Mouse (Mus musculus) liver, postnatal 0 days (tissue): ENCODE results near the gene Tlk2. TPM values are rescaled to one million over a fixed set of nuclear protein-coding genes. Genes with fewer than 3 reads are reported as not detected.

Source experiments
- ATAC-seq: fragments of 200-750 bp; cut with Nextera tagmentation; 2 replicates; pipeline ENCODE4 v1.8.0; 2017; ENCODE audit warnings: mild to moderate bottlenecking, moderate library complexity
- DNase-seq: peaks from one replicate; pipeline ENCODE4 v3.0.0-alpha.2; 2016
- H3K27ac ChIP-seq: fragments of 300-500 bp; sonication (generic); 2 replicates; pipeline ENCODE4 v1.5.1; 2014; ENCODE audit warnings: antibody characterized with exemption, moderate library complexity, mild to moderate bottlenecking, low read depth
- H3K27me3 ChIP-seq: fragments of 300-500 bp; sonication (generic); 2 replicates; pipeline ENCODE4 v1.6.1; 2014; ENCODE audit warnings: low read length, control low read depth, mixed read lengths; ENCODE audit not compliant: insufficient read depth
- H3K36me3 ChIP-seq: fragments of 300-500 bp; sonication (generic); replicated peaks from 2 replicates; pipeline ENCODE4 v1.6.1; 2014; ENCODE audit warnings: mild to moderate bottlenecking, control low read depth, low read length, moderate library complexity, mixed read lengths; ENCODE audit not compliant: insufficient read depth
- H3K4me1 ChIP-seq: fragments of 300-500 bp; sonication (generic); 2 replicates; pipeline ENCODE4 v1.6.1; 2014; ENCODE audit warnings: antibody characterized with exemption, mild to moderate bottlenecking, control low read depth; ENCODE audit not compliant: insufficient read depth
- H3K4me2 ChIP-seq: fragments of 300-500 bp; sonication (generic); 2 replicates; pipeline ENCODE4 v1.6.1; 2014; ENCODE audit warnings: low read depth, mild to moderate bottlenecking, low read length, moderate library complexity, mixed read lengths
- H3K4me3 ChIP-seq: fragments of 300-500 bp; sonication (generic); 2 replicates; pipeline ENCODE4 v1.5.1; 2014; ENCODE audit warnings: low read depth, low read length
- H3K9ac ChIP-seq: fragments of 300-500 bp; sonication (generic); replicated peaks from 2 replicates; pipeline ENCODE4 v1.6.1; 2014; ENCODE audit warnings: mild to moderate bottlenecking, moderate library complexity
- H3K9me3 ChIP-seq: fragments of 300-500 bp; sonication (generic); 2 replicates; pipeline ENCODE4 v1.6.1; 2016; ENCODE audit warnings: mild to moderate bottlenecking, control low read depth, low read length, mixed read lengths
- CTCF ChIP-seq: sonication (generic); IDR thresholded peaks from 2 replicates; pipeline ENCODE4 v1.5.1; 2016; ENCODE audit warnings: antibody characterized with exemption, low read depth
- EP300 ChIP-seq: IDR thresholded peaks from 2 replicates; pipeline ENCODE4 v1.6.1; 2016; ENCODE audit warnings: antibody characterized with exemption, low read depth, mild to moderate bottlenecking
- WGBS: fragments of 180-500 bp; shearing (Covaris S2); extraction: QIAGEN DNeasy Blood & Tissue Kit; methylation state at CpG from one replicate; pipeline ENCODE4 v1.1.7; 2014; ENCODE audit not compliant: insufficient replicate concordance; 5-methylcytosine and 5-hydroxymethylcytosine counted together
- polyA plus RNA-seq: library from polyadenylated mRNA; unstranded; fragments of >200 nt; fragmentation: Nextera tagmentation; extraction: Ambion mirVana; gene quantifications from 2 replicates; pipeline ENCODE4 v1.2.1, GENCODE M21; 2015

Gene Tlk2
- polyA plus RNA-seq, 1 experiment from 2014 or later = 6.4 TPM

DNA sequence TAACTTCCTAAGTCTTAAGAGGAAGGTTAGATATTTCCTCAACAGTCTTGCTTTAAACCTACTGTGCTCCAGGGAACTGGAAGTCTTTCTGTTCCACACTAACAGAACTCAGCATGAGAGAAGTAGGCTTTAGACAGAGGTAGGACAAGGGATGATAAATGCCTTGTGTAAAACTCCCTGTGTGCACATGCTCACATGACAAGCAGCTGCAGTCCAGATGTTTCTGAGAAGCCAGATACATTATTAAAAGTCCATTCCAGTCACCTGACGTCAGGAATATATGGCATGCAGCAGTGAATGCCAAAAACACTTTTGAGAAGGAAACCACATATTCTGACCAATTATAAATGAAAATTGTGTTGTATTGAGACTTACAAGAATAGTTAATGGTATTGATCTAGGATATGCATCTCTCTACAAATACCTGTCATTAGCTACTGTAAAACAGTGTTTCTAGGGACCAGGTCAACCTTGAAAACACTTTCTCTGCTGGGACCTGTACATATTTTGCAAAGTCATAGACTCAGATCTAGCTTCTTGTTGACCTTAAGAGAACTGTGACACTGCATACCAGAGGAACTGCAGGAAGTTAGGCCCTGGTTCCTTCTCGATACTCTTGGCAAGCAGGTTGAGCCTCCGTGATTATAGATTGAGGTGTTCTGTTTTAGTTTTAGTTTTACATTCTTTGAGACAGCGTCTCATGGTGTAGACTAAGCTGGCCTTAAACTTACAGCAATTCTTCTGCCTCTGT lies 83.2 kb downstream of the Tlk2 start:
- no peak overlapping the region for H3K9ac ChIP-seq
- no peak for TF ChIP-seq EP300
- no peak for TF ChIP-seq CTCF
- no peak overlapping the region for H3K4me3 ChIP-seq
- H3K36me3 ChIP-seq = peaks cover 69% of the 10 kb centered on the region
- no peaks in the 10 kb centered on the region for H3K9me3 ChIP-seq
- H3K4me2 ChIP-seq = no peak overlapping the region
- no peaks in the 10 kb centered on the region for H3K4me1 ChIP-seq
- no peak overlapping the region for H3K27ac ChIP-seq
- DNase-seq (no peak), ATAC-seq (no peak)
- WGBS = 84% methylated on average over 4 of the region's 4 CpGs
- no peaks in the 10 kb centered on the region for H3K27me3 ChIP-seq

DNA sequence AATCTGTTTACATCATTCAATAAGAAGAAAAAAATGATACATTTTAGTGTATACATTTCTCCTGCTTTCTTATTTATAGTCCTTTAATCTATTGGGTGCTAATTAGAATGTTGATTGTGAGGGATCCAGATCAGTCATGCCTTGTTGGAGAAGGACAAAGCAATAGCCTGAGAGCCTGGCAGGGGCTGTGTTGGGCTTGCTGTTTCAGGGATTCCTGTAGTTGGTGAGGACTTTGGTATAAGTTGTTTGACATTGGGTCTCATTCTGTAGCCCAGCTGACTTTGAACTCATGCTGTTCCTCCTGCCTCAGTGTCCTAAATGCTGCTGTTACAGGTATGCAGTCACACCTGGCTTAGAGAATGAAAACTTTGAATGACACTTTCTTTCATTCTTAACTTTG lies 85.9 kb downstream of the Tlk2 start:
- TF ChIP-seq EP300 (no peak), CTCF (no peak)
- no peak overlapping the region for H3K4me2 ChIP-seq
- peaks cover 78% of the 10 kb centered on the region for H3K36me3 ChIP-seq
- H3K4me3 ChIP-seq = no peak overlapping the region
- no peak overlapping the region for H3K27ac ChIP-seq
- no peak for ATAC-seq
- H3K4me1 ChIP-seq = no peaks in the 10 kb centered on the region
- DNase-seq = no peak
- no peaks in the 10 kb centered on the region for H3K9me3 ChIP-seq
- no peaks in the 10 kb centered on the region for H3K27me3 ChIP-seq
- no peak overlapping the region for H3K9ac ChIP-seq

DNA sequence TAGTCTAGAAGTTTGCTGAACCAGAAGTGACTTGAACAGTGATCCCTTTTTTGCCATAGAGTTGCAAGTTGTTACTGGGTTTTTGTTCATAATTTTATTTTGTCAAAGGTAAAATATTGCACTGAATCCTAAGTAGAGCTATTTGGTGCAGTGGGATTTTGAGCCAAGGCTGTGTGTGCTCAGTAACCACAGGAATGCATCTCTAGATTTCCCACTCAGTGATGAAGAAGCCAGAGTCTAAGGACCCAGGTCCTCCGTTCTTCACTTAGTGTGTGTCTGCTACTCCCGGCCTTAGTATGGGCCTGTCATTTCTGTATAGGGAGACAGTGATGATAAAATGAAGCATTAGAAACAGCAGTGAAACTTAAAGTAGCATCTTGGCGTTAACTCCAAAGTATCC lies 86.4 kb downstream of the Tlk2 start:
- H3K4me2 ChIP-seq = no peak overlapping the region
- peaks cover 76% of the 10 kb centered on the region for H3K36me3 ChIP-seq
- H3K4me3 ChIP-seq = no peak overlapping the region
- no peak for TF ChIP-seq CTCF
- no peak for TF ChIP-seq EP300
- 92% methylated on average over 3 of the region's 3 CpGs for WGBS
- ATAC-seq (no peak), DNase-seq (no peak)
- no peaks in the 10 kb centered on the region for H3K4me1 ChIP-seq
- no peaks in the 10 kb centered on the region for H3K9me3 ChIP-seq
- H3K27me3 ChIP-seq = no peaks in the 10 kb centered on the region
- no peak overlapping the region for H3K27ac ChIP-seq
- no peak overlapping the region for H3K9ac ChIP-seq

DNA sequence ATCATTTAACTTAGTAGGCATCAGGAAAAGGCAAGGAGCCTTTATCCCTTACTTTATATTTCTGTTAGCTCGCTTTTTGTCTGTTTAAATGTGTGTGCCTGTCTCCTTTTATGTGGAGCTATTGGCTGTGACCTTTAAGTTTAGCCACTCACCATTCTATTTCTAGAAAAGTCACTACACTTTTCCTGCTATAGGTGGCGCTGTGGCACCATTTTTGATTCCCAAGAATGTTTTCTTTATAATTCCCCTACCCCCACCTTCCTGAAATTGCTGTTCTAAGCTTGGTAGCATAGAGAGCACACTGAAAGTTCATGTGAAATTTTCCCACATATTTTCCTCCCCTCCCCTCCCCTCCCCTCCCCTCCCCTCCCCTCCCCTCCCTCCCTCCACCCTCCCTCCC lies 91.5 kb downstream of the Tlk2 start:
- ATAC-seq (no peak), DNase-seq (peak; percentile 53)
- Histone ChIP-seq H3K9ac (no peak overlapping the region), H3K4me1 (no peaks in the 10 kb centered on the region), H3K9me3 (no peaks in the 10 kb centered on the region), H3K27ac (no peak overlapping the region), H3K36me3 (peaks cover 56% of the 10 kb centered on the region), H3K27me3 (no peaks in the 10 kb centered on the region), H3K4me3 (no peak overlapping the region), H3K4me2 (no peak overlapping the region)
- TF ChIP-seq CTCF (peak; percentile 66), EP300 (no peak)
- 27% methylated on average over 2 of the region's 2 CpGs for WGBS

DNA sequence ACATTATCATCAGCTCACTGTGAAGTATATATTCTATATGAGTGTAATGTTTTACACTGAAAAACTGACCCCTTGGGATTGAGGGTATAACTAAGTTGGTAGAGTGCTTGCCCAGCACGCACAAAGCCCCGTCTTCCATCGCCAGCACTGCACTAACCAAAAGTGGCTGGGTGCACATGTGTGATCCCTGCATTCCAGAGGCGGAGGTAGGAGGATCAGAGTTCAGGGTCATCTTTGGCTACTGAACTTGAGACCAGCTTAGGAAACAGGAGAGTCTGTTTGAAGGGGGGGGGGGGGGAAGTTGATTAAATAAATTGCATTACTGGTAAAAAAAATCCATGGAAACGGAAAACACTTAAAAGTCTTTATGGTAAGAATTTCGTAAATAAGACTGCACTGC lies 101.8 kb downstream of the Tlk2 start:
- TF ChIP-seq EP300 = no peak
- TF ChIP-seq CTCF = no peak
- H3K4me3 ChIP-seq = no peak overlapping the region
- H3K9ac ChIP-seq = no peak overlapping the region
- H3K27me3 ChIP-seq = no peaks in the 10 kb centered on the region
- H3K4me1 ChIP-seq = no peaks in the 10 kb centered on the region
- ATAC-seq = no peak
- peaks cover 69% of the 10 kb centered on the region for H3K36me3 ChIP-seq
- no peak for DNase-seq
- no peak overlapping the region for H3K4me2 ChIP-seq
- 80% methylated on average over 6 of the region's 6 CpGs for WGBS
- no peaks in the 10 kb centered on the region for H3K9me3 ChIP-seq
- H3K27ac ChIP-seq = no peak overlapping the region

DNA sequence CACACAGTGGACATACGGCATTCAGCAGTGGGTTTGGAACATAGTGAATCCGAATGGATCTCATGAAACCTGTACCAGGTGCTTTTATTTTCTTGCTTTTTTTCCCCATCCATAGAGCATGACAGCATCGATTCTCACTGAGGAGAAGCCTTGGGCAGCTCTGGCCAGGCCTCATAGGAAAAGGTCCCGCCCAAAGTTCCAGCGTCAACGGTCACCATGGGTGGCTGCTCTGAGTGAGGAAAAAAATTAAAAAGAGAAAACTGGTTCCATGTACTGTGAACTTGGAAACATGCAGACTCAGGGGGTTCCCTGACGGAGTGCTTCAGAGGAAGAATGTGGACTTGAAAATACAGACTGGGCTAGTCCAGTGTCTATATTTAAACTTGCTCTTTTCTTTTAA lies 102.7 kb downstream of the Tlk2 start:
- 88% methylated on average over 7 of the region's 7 CpGs for WGBS
- Histone ChIP-seq H3K4me2 (no peak overlapping the region), H3K9ac (no peak overlapping the region), H3K4me3 (no peak overlapping the region), H3K27ac (no peak overlapping the region), H3K36me3 (peaks cover 62% of the 10 kb centered on the region), H3K4me1 (no peaks in the 10 kb centered on the region), H3K9me3 (no peaks in the 10 kb centered on the region), H3K27me3 (no peaks in the 10 kb centered on the region)
- ATAC-seq = no peak
- TF ChIP-seq CTCF = no peak
- DNase-seq = no peak
